Mouse (Mus musculus) lung, postnatal 25 days (tissue): ENCODE data around the gene Adamts14.

Experiments used
- DNase-seq: peaks from one replicate; pipeline ENCODE4 v3.0.0; 2022; ENCODE audit warnings: low spot score

The Adamts14 gene

DNA sequence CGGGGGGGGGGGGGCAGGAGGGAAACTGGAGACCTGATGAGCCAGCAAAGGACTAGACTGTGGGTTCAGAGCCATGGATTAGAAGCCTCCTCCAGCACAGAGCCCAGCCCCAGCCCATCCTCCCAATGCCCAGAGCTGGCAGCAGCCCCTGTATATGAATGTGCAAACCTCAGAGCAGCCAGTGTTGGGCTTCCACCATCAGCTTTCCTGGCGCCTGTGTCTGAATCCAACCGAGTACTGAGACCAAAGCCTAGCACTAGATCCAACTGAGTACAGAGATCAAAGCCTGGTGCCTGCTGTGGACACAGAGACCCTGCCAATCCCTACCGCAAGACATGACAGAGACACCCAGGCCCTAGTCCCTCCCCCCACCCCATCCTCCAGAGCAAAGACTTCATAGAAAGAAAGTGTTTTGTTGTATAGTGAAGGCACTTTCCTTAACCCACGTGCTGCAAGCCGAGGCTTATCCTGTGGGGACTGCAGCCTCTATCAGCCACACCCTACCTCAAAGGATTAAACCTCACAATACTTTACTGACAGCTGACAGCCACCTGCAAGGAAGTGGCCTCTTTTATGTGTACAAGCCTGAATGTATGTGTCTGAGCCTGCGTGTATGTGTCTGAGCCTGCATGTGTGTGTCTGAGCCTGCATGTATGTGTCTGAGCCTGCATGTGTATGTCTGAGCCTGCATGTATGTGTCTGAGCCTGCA lies 40.2 kb downstream of the Adamts14 start:
- peak; percentile 10 for DNase-seq

DNA sequence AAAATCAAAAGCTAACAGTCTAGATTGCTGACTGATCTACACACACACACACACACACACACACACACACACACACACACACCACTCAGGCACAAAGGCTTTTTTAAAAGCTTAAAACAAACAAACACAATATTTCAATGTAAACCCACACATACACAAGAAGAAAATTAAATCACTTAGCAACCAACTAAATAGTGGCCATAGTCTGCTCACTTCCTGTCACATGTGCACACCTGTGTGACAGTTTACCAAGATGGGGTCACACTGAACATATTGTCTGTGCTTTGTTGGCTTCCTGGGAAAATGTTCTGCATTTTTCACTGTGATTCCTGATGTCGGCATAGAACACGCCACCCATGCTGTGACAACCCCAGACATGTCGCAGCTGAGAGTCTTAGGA lies 41.5 kb downstream of the Adamts14 start:
- no peak for DNase-seq

DNA sequence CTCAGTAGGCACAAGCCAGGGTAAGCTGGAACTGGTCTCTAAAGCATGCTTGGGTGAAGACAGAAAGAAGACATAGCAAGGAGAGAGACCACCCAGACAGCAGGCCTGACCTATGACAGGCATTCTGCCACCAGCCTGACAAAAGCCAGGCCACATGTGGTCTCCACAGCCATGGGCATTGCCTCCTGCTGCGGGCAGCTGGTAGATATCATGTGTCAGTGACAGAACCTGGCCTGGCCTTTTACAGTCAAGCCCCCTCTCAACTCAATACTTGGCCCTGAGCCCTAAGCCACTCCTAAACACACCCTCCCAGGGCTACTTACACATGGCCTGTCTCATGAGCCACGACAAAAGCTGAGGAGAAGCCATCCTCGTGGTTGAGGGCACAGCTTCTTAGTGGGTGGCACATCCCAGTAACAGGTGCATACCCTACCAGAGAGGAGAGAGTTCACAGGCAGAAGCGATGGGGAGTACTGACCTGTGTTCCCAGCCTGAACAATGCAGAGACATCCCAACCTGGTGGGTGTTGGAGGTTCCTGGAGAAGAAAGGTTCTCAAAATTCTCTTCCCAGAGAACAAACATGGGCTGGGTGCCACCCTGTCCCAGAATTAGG lies 46.3 kb downstream of the Adamts14 start:
- no peak for DNase-seq

DNA sequence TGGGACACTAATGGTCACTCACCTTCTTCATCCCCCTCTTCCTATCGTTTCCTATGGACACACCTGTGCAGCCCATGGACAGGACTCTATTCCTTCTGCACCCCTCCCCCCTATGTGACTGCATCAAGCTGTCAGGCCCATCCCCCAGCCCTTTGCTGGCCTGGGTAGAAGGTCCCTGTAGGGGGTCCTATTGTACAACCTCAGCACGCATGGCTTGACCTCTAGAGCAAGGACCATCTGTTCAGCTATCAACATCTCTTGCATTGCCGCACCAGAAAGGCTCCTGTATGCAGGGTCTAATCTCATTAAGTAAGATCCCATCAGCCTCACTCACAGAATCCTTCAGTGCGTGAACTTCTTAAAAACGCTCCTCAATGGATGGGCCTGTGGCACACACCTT lies 47.5 kb downstream of the Adamts14 start:
- no peak for DNase-seq

DNA sequence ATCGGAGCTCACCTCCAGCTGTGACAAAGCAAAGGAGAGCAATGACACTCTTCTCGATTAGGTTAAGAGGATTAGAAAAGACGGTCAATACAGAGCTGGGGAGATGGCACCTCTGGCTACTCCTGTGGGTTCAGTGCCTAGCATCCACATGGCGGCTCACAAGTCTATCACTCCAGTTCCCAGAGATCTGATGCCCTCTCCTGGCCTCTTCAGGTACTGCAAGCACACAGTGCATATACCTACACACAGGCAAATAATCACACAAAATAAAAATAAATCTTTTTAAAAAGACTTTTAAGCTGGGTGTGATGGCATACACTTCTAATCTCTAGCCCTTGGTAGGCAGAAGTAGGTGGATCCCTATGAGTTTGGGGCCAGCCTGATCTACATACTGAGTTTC lies 53.9 kb downstream of the Adamts14 start:
- DNase-seq: no peak

DNA sequence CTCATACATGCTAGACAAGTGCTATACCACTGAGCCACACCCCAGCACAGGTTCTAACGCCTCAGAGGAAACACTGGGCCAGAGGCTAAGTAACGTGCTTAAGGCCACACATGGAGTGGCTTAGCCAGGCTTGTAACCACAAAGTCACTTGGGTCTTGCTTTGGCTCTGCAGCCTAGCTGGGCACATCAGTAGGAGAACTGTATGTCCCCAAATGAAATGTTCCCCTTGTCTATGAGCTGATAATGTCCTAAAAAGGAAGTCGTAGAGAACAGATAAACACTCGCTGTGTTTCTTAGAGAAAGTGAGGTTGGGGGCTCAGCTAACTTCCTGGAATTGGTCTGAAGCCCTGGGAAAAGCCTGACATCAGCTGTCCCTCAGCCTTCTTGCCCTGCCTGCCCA lies 57.1 kb downstream of the Adamts14 start:
- peak; percentile 26 for DNase-seq

DNA sequence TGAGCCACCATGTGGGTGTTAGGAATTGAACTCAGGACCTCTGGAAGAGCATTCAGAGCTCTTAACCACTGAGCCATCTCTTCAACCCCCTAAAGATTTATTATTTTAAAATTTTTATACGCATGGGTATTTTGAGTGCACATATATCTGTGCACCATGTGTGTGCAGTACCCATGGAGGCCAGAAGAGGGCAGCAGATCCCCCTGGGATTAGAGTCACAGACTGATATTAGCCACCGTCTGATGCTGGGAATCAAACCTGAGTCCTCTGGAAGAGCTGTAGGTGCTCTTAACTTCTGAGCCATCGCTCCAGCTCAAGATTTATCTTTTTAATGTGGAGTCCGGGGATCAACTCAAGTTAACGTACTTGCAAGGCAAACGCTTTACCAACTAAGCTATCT lies 57.6 kb downstream of the Adamts14 start:
- no peak for DNase-seq

DNA sequence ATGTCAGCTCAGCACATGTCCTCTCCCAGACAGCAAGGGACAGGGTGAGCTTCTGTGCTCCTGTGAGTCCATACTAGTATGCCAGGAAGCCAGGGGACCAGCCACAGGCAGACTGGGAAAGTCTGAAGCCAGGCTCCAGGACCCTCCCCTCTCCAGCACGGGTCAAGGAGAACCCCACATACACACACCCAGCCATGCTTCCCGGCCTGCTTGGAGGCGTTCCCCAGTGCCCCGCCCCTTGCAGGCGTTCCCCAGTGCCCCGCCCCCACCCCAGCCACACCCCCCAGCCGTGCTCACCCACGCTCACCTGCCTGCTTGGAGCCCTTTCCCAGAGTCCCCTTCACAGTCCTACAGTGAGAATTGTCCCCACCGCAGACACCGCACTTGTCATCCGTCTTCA lies 60.4 kb downstream of the Adamts14 start:
- no peak for DNase-seq

DNA sequence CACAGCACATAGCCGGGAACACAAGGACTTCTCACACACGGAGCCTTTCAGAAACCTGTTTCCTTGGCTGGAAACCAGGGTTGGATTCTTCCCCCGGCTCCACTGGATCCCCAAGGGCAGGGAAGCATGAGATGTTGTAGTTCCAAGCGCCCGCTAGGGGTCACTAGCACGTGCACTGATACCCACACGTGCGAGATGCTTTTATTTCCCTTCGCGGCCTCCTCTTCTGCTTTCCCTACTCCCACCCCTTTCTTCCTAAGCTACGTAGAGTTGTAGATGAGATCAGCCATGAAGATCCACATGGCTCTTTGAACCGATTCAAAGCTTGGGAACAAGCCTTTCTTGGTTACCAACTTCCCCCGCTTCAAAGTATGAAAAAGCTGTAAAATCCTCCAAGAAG lies 61.5 kb downstream of the Adamts14 start:
- peak; percentile 48 for DNase-seq

DNA sequence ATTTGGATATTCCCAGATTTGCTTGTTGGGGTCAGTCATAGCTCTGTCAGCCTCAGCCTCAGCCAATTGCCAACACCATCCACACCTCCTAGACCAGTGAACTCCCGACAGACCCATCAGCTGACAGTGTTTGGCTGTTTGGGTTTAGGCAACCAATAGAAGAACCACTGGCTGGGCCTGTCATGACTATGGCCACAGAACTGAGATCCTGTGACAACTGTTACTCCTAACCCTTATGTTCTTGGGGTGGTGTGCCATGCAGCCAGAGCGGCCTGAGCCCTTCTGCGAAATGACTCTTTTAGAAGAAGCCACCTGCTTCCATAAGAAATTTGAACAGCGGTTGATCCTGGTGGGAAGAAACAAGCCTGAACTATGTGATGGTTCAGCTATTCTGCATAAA lies 62.1 kb downstream of the Adamts14 start:
- DNase-seq: no peak

DNA sequence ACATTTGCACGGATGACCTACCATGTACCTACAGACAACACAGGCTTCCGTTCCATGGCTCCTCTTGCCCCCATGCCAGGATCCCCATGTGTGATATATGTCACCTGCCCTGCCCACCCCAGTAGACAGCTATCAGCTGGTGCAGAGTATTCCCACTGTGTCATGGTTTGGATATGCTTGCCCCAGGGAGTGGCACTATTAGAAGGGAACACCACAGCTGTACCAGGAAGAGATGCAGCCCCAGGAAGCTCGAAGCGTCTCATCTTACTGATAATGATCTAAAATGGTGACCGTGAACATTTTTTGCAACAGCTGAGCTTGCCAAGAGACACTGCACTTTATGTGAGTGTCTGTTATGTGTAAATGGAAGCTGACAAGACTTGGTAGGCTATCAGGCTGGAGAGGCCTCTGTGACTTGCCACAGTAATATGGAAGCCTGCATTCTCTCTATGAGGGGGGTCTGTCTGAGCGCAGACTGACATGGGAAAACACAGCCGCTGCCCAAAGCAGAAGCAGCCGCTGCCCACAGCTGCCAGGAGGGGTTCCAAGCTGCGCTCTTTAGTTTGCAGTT lies 65.0 kb downstream of the Adamts14 start:
- DNase-seq: no peak

DNA sequence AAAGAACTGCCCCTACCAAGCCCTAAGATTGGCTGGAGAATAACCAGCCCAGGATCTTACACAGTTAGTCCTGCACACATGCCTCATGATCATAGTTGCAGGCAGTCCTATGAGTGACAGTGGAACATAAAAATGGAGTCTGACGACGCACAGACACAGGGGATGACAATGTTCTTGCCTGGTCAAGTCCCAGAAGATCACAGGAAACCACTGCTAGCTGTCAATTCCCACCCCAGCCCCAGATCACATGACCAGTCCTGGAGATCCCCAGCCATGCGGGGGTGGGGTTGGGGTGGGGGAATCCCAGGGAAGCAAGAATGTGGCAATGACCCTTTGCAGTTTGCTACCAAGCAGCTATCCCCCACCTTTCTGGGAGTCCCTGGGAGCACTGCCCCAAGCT lies 69.3 kb downstream of the Adamts14 start:
- DNase-seq: no peak

DNA sequence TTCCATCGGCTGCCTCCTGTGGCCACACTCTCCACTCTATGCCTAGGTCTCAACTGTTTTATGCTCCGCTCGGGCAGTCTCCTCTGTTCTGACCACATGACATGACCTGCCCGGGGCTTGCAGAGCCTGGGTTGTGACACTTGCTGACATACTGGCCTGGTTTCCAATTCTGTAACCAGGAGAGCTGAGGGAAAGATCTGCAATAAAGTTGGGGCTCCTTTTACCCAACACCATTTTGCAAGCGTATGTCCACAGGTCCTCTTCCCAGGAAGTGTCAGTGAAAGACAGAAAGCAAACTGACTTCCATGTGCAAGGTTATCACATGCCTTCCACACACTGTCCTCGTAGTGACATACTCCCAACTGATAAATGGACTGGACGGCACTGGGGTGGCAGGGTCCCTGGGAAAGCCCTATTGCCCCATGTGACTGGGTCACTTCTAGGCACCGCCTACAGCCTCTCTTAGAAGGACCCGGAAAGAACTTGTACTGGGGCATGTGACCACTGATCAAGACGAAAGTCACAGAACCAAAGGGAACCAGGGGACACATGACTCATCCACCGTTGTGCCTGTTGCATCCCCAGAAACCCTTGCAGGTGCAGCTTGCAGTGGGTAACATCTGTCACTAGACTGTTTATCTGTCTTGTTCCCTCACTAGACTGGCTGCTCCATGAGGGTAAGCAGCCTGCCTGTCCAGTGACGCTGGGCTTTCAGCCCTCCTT lies 71.5 kb downstream of the Adamts14 start:
- no peak for DNase-seq

DNA sequence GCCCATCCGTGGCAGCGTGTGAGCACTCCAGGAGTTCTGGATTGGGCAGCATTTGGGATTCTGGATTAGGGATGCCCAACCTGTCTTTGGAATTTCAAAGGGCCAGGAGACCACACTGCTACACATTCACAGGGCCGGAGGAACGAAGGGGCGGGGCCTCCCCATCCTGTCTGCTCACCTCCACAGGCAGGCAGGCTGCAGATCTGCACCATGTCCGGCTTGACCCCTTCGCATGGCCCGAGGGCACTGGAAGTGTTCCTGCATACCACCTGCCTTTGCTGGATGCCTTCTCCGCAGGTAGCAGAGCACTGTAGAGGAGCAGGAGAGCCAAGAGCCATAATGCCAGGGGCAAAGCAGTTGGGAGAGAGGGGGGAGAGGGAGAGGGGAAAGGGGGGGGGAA lies 72.2 kb downstream of the Adamts14 start:
- no peak for DNase-seq

DNA sequence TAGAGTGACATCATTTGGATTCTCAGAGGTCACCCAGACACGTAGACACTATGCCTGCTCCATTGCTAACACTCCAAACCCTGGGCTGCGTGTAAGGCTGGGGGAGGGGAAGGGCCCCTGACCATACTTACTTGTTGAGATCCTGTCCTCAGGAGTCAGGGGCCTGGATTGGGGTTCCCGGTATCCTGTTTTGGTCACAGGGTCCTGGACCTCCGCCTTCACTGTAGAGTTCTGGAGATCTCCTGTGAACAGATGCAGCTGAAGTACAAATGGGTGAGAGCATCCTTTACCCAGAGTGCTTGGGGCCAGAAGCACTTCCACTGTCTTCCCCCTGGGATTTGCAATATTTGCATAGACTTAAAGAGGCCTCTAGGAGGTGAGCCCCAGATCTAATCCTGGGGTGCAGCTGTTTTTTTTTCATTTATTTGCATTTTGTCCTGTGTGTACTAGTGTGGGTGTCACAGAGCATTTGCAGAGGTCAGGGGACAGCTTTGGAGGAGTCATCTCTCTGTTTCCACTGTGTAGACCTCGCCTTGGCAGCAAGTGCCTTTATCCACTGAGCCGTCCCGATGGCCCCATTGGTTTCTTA lies 72.9 kb downstream of the Adamts14 start:
- DNase-seq: no peak

DNA sequence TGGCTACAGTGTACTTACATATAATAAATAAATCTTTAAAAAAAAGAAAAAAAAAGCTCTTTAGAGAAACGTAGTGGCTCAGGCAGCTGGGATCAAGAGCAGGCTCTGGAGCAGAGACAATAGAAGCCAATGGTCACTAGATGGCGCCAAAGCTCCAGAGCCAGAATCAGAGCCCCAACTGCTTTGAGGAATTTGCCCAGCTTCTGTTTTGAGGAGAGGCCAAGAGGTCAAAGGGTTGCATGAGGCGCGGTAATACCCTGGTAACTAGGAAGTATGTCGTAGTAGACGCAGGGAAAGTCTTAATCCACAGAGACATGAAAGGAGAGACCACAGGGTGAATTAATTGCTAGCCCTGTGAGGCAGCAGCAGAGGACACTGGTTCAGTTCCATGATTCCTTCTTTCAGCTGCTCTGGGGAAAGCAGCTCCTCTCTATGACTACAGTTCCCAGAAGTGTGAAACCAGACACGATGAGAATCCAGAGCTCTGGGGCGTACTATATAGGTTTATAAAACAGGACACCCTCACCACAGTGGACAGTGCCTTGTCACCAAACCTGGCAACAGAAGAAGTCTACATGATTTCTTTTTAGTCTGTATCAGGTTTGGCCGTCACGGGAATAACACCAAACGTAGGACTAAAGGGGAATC lies 73.5 kb downstream of the Adamts14 start:
- DNase-seq: peak; percentile 78

DNA sequence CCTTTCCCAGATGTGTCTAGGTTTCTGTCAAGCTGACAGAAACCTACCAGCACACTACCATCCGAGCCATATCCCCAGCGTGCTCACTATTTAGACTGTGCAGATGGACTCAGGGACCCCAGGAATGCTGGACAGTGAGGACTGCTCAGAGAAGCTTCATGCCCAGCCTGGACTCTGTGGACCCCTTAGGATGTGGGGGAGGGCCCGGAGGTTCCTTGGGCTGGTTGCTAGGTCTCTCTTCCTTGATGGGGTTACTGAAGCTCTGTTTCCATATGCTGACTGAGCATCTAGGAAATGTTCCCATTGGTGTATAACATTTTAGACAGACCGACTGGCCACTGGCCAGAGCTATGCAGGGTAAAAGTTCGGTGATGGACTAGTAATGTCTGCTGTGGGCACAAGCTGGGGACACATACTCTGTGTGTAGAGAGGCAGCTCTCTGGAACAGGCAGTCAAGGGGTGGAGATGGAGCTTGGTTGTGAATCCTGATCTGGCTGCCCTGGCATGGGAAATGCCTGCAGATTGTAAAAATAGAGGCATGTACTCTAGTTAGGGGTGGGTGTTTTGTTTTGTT lies 77.4 kb downstream of the Adamts14 start:
- no peak for DNase-seq

DNA sequence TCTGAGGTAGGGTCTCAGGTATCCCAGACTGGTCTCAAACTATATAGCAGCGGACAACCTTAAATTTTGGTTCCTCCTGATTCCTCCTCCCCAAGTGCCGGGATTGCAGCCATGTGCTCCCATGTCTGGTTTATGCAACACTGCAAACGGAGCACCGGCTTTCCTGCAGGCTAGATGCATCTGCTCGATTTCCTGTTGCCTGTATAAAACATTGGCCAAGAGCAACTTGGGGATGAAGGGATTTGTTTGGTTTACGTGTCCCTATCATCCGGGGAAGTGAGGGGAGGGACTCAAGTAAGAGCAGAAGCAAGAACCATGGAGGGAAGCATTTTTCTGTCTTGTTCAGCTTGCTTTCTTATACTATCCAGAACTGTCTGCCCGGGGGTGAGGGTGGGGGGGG lies 78.0 kb downstream of the Adamts14 start:
- DNase-seq: no peak

DNA sequence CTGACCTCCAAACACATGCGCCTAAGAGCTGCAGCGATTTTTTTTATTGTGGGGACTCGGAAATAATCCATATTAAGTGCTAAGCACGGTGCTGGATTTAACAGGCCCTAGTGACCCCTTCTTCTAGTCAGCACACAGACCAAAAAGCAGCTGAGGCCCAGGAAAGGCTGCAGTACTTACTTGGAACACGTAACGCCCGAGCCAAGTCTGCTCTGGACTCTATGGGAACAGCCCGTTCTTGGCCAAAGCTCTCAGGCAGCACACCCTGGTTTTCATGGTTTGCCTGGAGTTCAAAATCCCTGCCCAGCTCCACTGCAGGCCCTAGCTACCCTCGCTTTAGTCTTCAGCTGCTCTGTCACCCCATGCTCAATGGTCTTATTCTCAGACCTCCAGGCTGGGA lies 78.6 kb downstream of the Adamts14 start:
- DNase-seq: peak; percentile 23

DNA sequence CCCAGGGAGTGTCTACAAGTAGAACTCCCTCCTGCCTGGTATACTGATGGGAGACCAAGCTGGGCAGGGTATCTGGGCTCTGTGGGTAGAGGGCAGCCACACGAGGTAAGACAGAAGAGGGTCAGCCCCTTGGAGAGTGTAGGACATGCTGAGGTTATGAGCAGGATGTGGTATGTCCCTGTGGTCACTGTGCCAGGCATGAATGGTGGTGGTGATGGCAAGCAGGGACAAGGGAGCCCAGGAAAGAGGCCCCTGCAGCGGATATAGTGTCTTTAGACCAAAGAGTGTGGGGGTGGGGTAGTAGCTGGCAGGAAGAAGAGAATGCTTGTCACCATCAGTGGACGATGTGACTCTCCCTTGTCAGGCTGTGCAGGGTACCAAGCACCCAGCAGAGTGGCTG lies 85.2 kb downstream of the Adamts14 start:
- no peak for DNase-seq

DNA sequence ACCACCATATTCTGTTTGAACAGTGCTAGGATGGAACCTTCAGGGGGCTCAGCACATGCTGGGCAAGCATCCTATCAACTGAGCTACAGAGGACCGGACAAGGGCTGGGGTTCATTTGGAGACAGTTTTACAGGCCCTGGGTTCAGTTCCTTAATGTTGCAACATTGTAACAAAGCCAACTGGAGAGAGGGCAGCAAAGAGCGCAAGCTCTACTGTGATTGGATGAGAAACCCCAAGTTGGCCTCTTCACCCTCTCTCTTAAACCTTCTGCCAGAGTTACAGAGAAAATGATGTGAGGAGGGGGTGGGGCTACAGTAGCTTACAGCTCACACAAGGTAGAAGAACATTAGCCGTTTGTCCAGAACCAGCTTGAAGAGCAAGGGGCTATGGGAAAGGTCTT lies 86.2 kb downstream of the Adamts14 start:
- DNase-seq: no peak

DNA sequence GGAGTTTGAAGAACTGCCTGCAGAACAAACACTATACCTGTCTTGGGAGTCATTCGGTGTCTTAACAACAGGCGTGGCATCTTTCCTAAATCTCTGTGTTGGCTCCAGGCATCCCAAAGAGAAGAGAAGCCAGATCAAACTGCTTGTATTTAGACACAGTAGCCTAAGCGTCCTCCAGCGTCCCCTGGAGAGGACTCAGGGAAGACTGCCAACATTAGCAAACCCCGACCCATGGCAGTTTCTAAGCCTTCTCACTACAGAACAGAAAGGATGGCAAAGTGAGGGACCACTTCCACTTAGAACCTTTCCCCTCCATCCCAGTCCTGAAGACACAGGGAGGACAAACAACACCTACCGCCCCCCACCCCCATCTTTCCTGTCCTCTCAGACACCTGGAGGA lies 93.3 kb downstream of the Adamts14 start:
- DNase-seq: no peak
